Mouse (Mus musculus) brain, embryonic 14.5 days (tissue): ENCODE results near the gene Grxcr1. TPM values are rescaled to one million over a fixed set of nuclear protein-coding genes. Genes with fewer than 3 reads are reported as not detected.

ENCODE experiments used
- DNase-seq: peaks from one replicate; pipeline ENCODE4 v3.0.0-alpha.2; 2011; ENCODE audit warnings: low read depth
- CTCF ChIP-seq: fragments of 200-500 bp; IDR thresholded peaks from 2 replicates; pipeline ENCODE4 v1.5.1; 2012; ENCODE audit warnings: inconsistent platforms, mild to moderate bottlenecking, moderate library complexity, borderline replicate concordance; ENCODE audit not compliant: insufficient read depth, insufficient read length; ENCODE audit errors: extremely low read depth
- POLR2A ChIP-seq: fragments of 200-500 bp; IDR thresholded peaks from 2 replicates; pipeline ENCODE4 v1.6.1; 2012; ENCODE audit warnings: mild to moderate bottlenecking, inconsistent platforms, borderline replicate concordance; ENCODE audit not compliant: poor library complexity, insufficient read depth, insufficient read length, severe bottlenecking; ENCODE audit errors: extremely low read depth
- polyA plus RNA-seq: library from polyadenylated mRNA; depleted of rRNA; stranded (reverse); fragments of >200 nt; gene quantifications from 2 replicates; pipeline ENCODE4 v1.2.3, GENCODE M21; 2012; rRNA removed

Gene Grxcr1
- polyA plus RNA-seq, 1 experiment = not detected

GRCm38 (mm10) chr5:68112430-68113036 is 80.9 kb downstream of the Grxcr1 start:
- DNase-seq = peak; percentile 65

GRCm38 (mm10) chr5:68120880-68121279 is 89.2 kb downstream of the Grxcr1 start:
- DNase-seq = peak; percentile 49
- TF ChIP-seq POLR2A (no peak), CTCF (no peak)

More at GRCm38 (mm10) chr5:68112430-68113036, 80.9 kb downstream of the Grxcr1 start:
- TF ChIP-seq POLR2A (no peak), CTCF (peak; percentile 31; the same call in 1 of the 2 replicates)

- no peak for DNase-seq
- TF ChIP-seq CTCF (no peak), POLR2A (no peak)
Observed at GRCm38 (mm10) chr5:68122883-68123282, 91.2 kb downstream of the Grxcr1 start.

GRCm38 (mm10) chr5:68125478-68125877 is 93.8 kb downstream of the Grxcr1 start:
- no peak for TF ChIP-seq POLR2A
- no peak for TF ChIP-seq CTCF
- no peak for DNase-seq

GRCm38 (mm10) chr5:68128421-68128820 is 96.8 kb downstream of the Grxcr1 start:
- peak; percentile 70 for DNase-seq
- TF ChIP-seq POLR2A (no peak), CTCF (peak; percentile 70; the same call in 1 of the 2 replicates)

GRCm38 (mm10) chr5:68128821-68129608 is 97.4 kb downstream of the Grxcr1 start:
- no peak for TF ChIP-seq CTCF
- no peak for TF ChIP-seq POLR2A
- no peak for DNase-seq

GRCm38 (mm10) chr5:68146818-68147217 is 115.2 kb downstream of the Grxcr1 start:
- TF ChIP-seq CTCF = no peak
- TF ChIP-seq POLR2A = no peak
- DNase-seq = peak; percentile 74

GRCm38 (mm10) chr5:68149946-68150345 is 118.3 kb downstream of the Grxcr1 start:
- TF ChIP-seq CTCF (no peak), POLR2A (no peak)
- DNase-seq = peak; percentile 94

- no peak for TF ChIP-seq CTCF
- no peak for TF ChIP-seq POLR2A
- peak; percentile 80 for DNase-seq
Observed at GRCm38 (mm10) chr5:68150347-68151043, 118.9 kb downstream of the Grxcr1 start.

GRCm38 (mm10) chr5:68162503-68162902 is 130.9 kb downstream of the Grxcr1 start:
- no peak for TF ChIP-seq POLR2A
- TF ChIP-seq CTCF = no peak
- no peak for DNase-seq

GRCm38 (mm10) chr5:68165954-68166353 is 134.3 kb downstream of the Grxcr1 start:
- TF ChIP-seq POLR2A = no peak
- TF ChIP-seq CTCF = no peak
- no peak for DNase-seq

Other genes starting within 250 kb of the Grxcr1 start
- gene Atp8a1, start 184.4 kb upstream of the Grxcr1 start, polyA plus RNA-seq = 26.4 and 40.2 TPM in 2 replicates
- gene Gm5108, start 90.2 kb upstream of the Grxcr1 start, polyA plus RNA-seq = not detected in 2 replicates
- gene Gm21905, start 85.4 kb upstream of the Grxcr1 start, polyA plus RNA-seq = not detected in 2 replicates